In genomic region chr17:86035146-86035545, GRCm38 (mm10) we compare ENCODE assay signal across 19 mouse cellular contexts.
DNase-seq lines count a peak whose midpoint lies in the region; ATAC-seq and TF ChIP-seq lines count a peak whose summit lies in the region.
"Had no signal": no experiment of that assay in that cellular context is flagged by ENCODE, and none has a peak within 500 bp of the region (broad histone marks: within the 10 kb centered on the region; RNA-seq: fewer than 3 reads in every experiment).

No protein-coding gene starts in this region.

- no peak overlapping the region for H3K4me3 ChIP-seq in forebrain, embryonic 12.5 days (replicated peaks)
- H3K4me3 ChIP-seq in forebrain, embryonic 14.5 days (ENCODE audit: low read depth, low read length): no peak overlapping the region
- no peak overlapping the region for H3K4me3 ChIP-seq in limb, embryonic 12.5 days (replicated peaks)
- H3K4me3 ChIP-seq in limb, embryonic 10.5 days: no peak overlapping the region
- H3K4me3 ChIP-seq in embryonic facial prominence, embryonic 13.5 days: no peak overlapping the region
- H3K4me3 ChIP-seq in limb, embryonic 14.5 days (replicated peaks; ENCODE audit: low read length): no peak overlapping the region
- H3K4me3 ChIP-seq: heart, embryonic 15.5 days; megakaryocyte, embryonic 14.5 days; neural tube, embryonic 15.5 days had no signal

- H3K27me3 ChIP-seq in forebrain, embryonic 12.5 days: no peaks in the 10 kb centered on the region
- H3K27me3 ChIP-seq in forebrain, embryonic 14.5 days (replicated peaks; ENCODE audit: control insufficient read depth, insufficient read depth, low read length): no peaks in the 10 kb centered on the region
- no peaks in the 10 kb centered on the region for H3K27me3 ChIP-seq in limb, embryonic 12.5 days
- H3K27me3 ChIP-seq in limb, embryonic 10.5 days (ENCODE audit: low read depth, poor library complexity, severe bottlenecking): 0 out of 2 replicates have a peak, but pooled peaks cover 3% of the 10 kb centered on the region
- H3K27me3 ChIP-seq in embryonic facial prominence, embryonic 13.5 days: no peaks in the 10 kb centered on the region
- H3K27me3 ChIP-seq in limb, embryonic 14.5 days (ENCODE audit: control insufficient read depth, insufficient read depth, low read length): no peaks in the 10 kb centered on the region
- H3K27me3 ChIP-seq: heart, embryonic 15.5 days; megakaryocyte, embryonic 14.5 days; neural tube, embryonic 15.5 days had no signal

- TF ChIP-seq POLR2A in limb, embryonic 14.5 days (IDR thresholded peaks at IDR 0.05; ENCODE audit: borderline replicate concordance, extremely low read depth, insufficient read depth, insufficient read length): no peak

- H3K9ac ChIP-seq in forebrain, embryonic 12.5 days: no peak overlapping the region
- no peak overlapping the region for H3K9ac ChIP-seq in forebrain, embryonic 14.5 days (ENCODE audit: low read length)
- no peak overlapping the region for H3K9ac ChIP-seq in limb, embryonic 12.5 days (replicated peaks)
- no peak overlapping the region for H3K9ac ChIP-seq in embryonic facial prominence, embryonic 13.5 days
- no peak overlapping the region for H3K9ac ChIP-seq in limb, embryonic 14.5 days (ENCODE audit: low read depth, low read length, severe bottlenecking)
- H3K9ac ChIP-seq: heart, embryonic 15.5 days; neural tube, embryonic 15.5 days had no signal

- ATAC-seq in forebrain, embryonic 12.5 days (ENCODE audit: low FRiP score): no peak
- no peak for ATAC-seq in forebrain, embryonic 14.5 days
- no peak for ATAC-seq in limb, embryonic 12.5 days (ENCODE audit: insufficient number of reproducible peaks, insufficient read depth, low FRiP score, low TSS enrichment, low read depth)
- no peak for ATAC-seq in embryonic facial prominence, embryonic 13.5 days (ENCODE audit: insufficient number of reproducible peaks, insufficient read depth, low FRiP score, low TSS enrichment, low read depth)
- ATAC-seq in limb, embryonic 14.5 days (ENCODE audit: low FRiP score, low read depth): peak; percentile 3; the same call in 1 of the 2 replicates
- ATAC-seq in frontal cortex, adult (ENCODE audit: low TSS enrichment): no peak
- ATAC-seq: hindbrain, postnatal 0 days; midbrain, embryonic 16.5 days had no signal

- H3K36me3 ChIP-seq in forebrain, embryonic 12.5 days (replicated peaks): no peaks in the 10 kb centered on the region
- H3K36me3 ChIP-seq in forebrain, embryonic 14.5 days (ENCODE audit: control insufficient read depth, insufficient read depth, low read length): no peaks in the 10 kb centered on the region
- no peaks in the 10 kb centered on the region for H3K36me3 ChIP-seq in limb, embryonic 12.5 days
- H3K36me3 ChIP-seq in limb, embryonic 10.5 days: no peaks in the 10 kb centered on the region
- H3K36me3 ChIP-seq in embryonic facial prominence, embryonic 13.5 days: no peaks in the 10 kb centered on the region
- no peaks in the 10 kb centered on the region for H3K36me3 ChIP-seq in limb, embryonic 14.5 days (ENCODE audit: control insufficient read depth, insufficient read depth, low read length)
- H3K36me3 ChIP-seq: heart, embryonic 15.5 days; neural tube, embryonic 15.5 days had no signal

- H3K4me1 ChIP-seq in forebrain, embryonic 12.5 days: peaks cover 7% of the 10 kb centered on the region; the same call in 1 of the 2 replicates
- peaks cover 4% of the 10 kb centered on the region; the same call in 1 of the 2 replicates for H3K4me1 ChIP-seq in forebrain, embryonic 14.5 days (ENCODE audit: control insufficient read depth, insufficient read depth, low read length)
- H3K4me1 ChIP-seq in limb, embryonic 12.5 days (replicated peaks): peaks cover 74% of the 10 kb centered on the region
- peaks cover 71% of the 10 kb centered on the region for H3K4me1 ChIP-seq in limb, embryonic 10.5 days
- H3K4me1 ChIP-seq in embryonic facial prominence, embryonic 13.5 days: peaks cover 68% of the 10 kb centered on the region
- peaks cover 57% of the 10 kb centered on the region for H3K4me1 ChIP-seq in limb, embryonic 14.5 days (ENCODE audit: control insufficient read depth, insufficient read depth, low read length)

- H3K9me3 ChIP-seq in forebrain, embryonic 12.5 days: no peaks in the 10 kb centered on the region
- H3K9me3 ChIP-seq in forebrain, embryonic 14.5 days (replicated peaks; ENCODE audit: control insufficient read depth, low read length): no peaks in the 10 kb centered on the region
- no peaks in the 10 kb centered on the region for H3K9me3 ChIP-seq in limb, embryonic 12.5 days
- H3K9me3 ChIP-seq in limb, embryonic 10.5 days (replicated peaks): no peaks in the 10 kb centered on the region
- no peaks in the 10 kb centered on the region for H3K9me3 ChIP-seq in embryonic facial prominence, embryonic 13.5 days
- no peaks in the 10 kb centered on the region for H3K9me3 ChIP-seq in limb, embryonic 14.5 days (ENCODE audit: control insufficient read depth, low read length)
- H3K9me3 ChIP-seq: heart, embryonic 15.5 days; megakaryocyte, embryonic 14.5 days; neural tube, embryonic 15.5 days had no signal

- WGBS in forebrain, embryonic 12.5 days: 84% methylated on average over 12 of the region's 12 CpGs
- WGBS in forebrain, embryonic 14.5 days: 80% methylated on average over 12 of the region's 12 CpGs
- 61% methylated on average over 12 of the region's 12 CpGs for WGBS in limb, embryonic 12.5 days
- 88% methylated on average over 12 of the region's 12 CpGs for WGBS in limb, embryonic 10.5 days
- 59% methylated on average over 12 of the region's 12 CpGs for WGBS in embryonic facial prominence, embryonic 13.5 days
- 51% methylated on average over 12 of the region's 12 CpGs for WGBS in limb, embryonic 14.5 days

- no peak for DNase-seq in forebrain, embryonic 14.5 days (ENCODE audit: low spot score)
- DNase-seq in limb, embryonic 10.5 days (ENCODE audit: low spot score): no peak
- no peak for DNase-seq in limb, embryonic 14.5 days (ENCODE audit: low spot score)
- DNase-seq in right cerebral cortex, adult 2 months (ENCODE audit: low spot score in 2 of 2): no peak
- DNase-seq: adrenal gland, adult 2 months; cerebellum, adult 9-10 months; heart, postnatal 4 days; liver; lung, postnatal 10 days; right cerebral cortex, postnatal 25 days had no signal

- H3K4me2 ChIP-seq in forebrain, embryonic 12.5 days: no peak overlapping the region
- no peak overlapping the region for H3K4me2 ChIP-seq in forebrain, embryonic 14.5 days (ENCODE audit: low read length)
- H3K4me2 ChIP-seq in limb, embryonic 12.5 days: no peak overlapping the region
- 0 out of 2 replicates have a peak overlapping the region, but pooled peaks have one; percentile 5 for H3K4me2 ChIP-seq in embryonic facial prominence, embryonic 13.5 days
- no peak overlapping the region for H3K4me2 ChIP-seq in limb, embryonic 14.5 days (replicated peaks; ENCODE audit: low read depth, low read length, severe bottlenecking)
- H3K4me2 ChIP-seq: heart, embryonic 15.5 days; neural tube, embryonic 15.5 days had no signal

- 0 out of 2 replicates have a peak overlapping the region, but pooled peaks have one; percentile 36 for H3K27ac ChIP-seq in forebrain, embryonic 12.5 days
- H3K27ac ChIP-seq in forebrain, embryonic 14.5 days (ENCODE audit: low read depth, low read length): no peak overlapping the region
- peak overlapping the region; percentile 84 for H3K27ac ChIP-seq in limb, embryonic 12.5 days
- H3K27ac ChIP-seq in limb, embryonic 10.5 days: no peak overlapping the region
- H3K27ac ChIP-seq in embryonic facial prominence, embryonic 13.5 days: peak overlapping the region; percentile 83
- H3K27ac ChIP-seq in limb, embryonic 14.5 days (replicated peaks; ENCODE audit: low read depth, low read length): peak overlapping the region; percentile 65; the same call in 1 of the 2 replicates
- H3K27ac ChIP-seq: heart, embryonic 15.5 days; hindbrain, postnatal 0 days; neural tube, embryonic 15.5 days had no signal

Comparison
In these comparisons a context has a peak if more than half of its experiments do, and no peak if none do; other contexts are left out.
1. H3K27ac ChIP-seq: peak in forebrain, embryonic 12.5 days (single experiment), limb, embryonic 12.5 days (single experiment), embryonic facial prominence, embryonic 13.5 days (single experiment) and limb, embryonic 14.5 days (single experiment); none in forebrain, embryonic 14.5 days (single experiment) and limb, embryonic 10.5 days (single experiment).